Mouse (Mus musculus) G1E (cell line): Measurements from ENCODE around the gene Ap5b1. TPM values are rescaled to one million over a fixed set of nuclear protein-coding genes. Genes with fewer than 3 reads are reported as not detected.
A peak's percentile ranks its signal among the peaks of the same experiment; 100 is the strongest.

Experiments
- ATAC-seq: 2 replicates; pipeline ENCODE4 v1.8.0; 2016; ENCODE audit warnings: mild to moderate bottlenecking; ENCODE audit not compliant: insufficient number of reproducible peaks, poor library complexity, low FRiP score, severe bottlenecking; ENCODE audit errors: extremely low read depth
- DNase-seq: peaks from one replicate; pipeline ENCODE4 v3.0.0; 2012; ENCODE audit warnings: low spot score
- H3K27me3 ChIP-seq: 2 replicates; pipeline ENCODE4 v1.6.1; 2012; ENCODE audit warnings: mild to moderate bottlenecking, low read length, inconsistent platforms; ENCODE audit not compliant: insufficient read depth
- H3K36me3 ChIP-seq: replicated peaks from 2 replicates; pipeline ENCODE3; 2012; ENCODE audit warnings: mild to moderate bottlenecking, inconsistent platforms
- H3K4me1 ChIP-seq: 2 replicates; pipeline ENCODE4 v1.6.1; 2012; ENCODE audit warnings: low read depth, low read length, inconsistent platforms, mixed read lengths; ENCODE audit not compliant: insufficient read depth
- H3K4me3 ChIP-seq: 2 replicates; pipeline ENCODE4 v1.5.1; 2012; ENCODE audit warnings: low read depth, mild to moderate bottlenecking, inconsistent platforms, low read length, moderate library complexity, mixed read lengths
- H3K9me3 ChIP-seq: replicated peaks from 2 replicates; pipeline ENCODE4 v1.6.1; 2012; ENCODE audit warnings: inconsistent platforms
- CTCF ChIP-seq: IDR thresholded peaks from 2 replicates; pipeline ENCODE4 v1.5.1; 2012; ENCODE audit warnings: low read depth, low read length, inconsistent platforms, mixed read lengths
- GATA1 ChIP-seq: IDR thresholded peaks from 2 replicates; pipeline ENCODE4 v1.6.1; 2012; ENCODE audit warnings: borderline replicate concordance, low read length, inconsistent platforms, mixed read lengths
- GATA2 ChIP-seq: IDR thresholded peaks from 2 replicates; pipeline ENCODE4 v1.6.1; 2012; ENCODE audit warnings: low read depth, low read length, inconsistent platforms, borderline replicate concordance
- POLR2AphosphoS5 ChIP-seq: IDR thresholded peaks from 2 replicates; pipeline ENCODE4 v1.6.1; 2012; ENCODE audit warnings: low read depth, low read length, inconsistent platforms; ENCODE audit not compliant: insufficient replicate concordance
- TAL1 ChIP-seq: conservative IDR thresholded peaks from 2 replicates; pipeline ENCODE4 v1.6.1; 2012; ENCODE audit warnings: low read depth, low read length, inconsistent platforms, mixed read lengths
- polyA plus RNA-seq: library from polyadenylated mRNA; stranded (reverse); fragments of >175 nt; gene quantifications from 2 replicates; pipeline ENCODE4 v1.2.3, GENCODE M21; 2012
- total RNA-seq, 2 experiments: library from RNA; stranded (forward) in 1 of 2; stranded (reverse) in 1 of 2; fragments of 200-1000 nt in 1 of 2; fragments of >200 nt in 1 of 2; fragmentation: Nextera tagmentation in 1 of 2; gene quantifications; 2 replicates each; pipeline ENCODE4 v1.2.3; 2014 to 2017

Ap5b1 gene
- total and polyA plus RNA-seq, 3 experiments, result 6.5 to 16.4 (median 11.0) TPM

GRCm38 (mm10) chr19:5591888-5592287 is 24.1 kb downstream of the Ap5b1 start:
- DNase-seq, result no peak
- no peaks in the 10 kb centered on the region for H3K36me3 ChIP-seq
- no peak overlapping the region for H3K4me3 ChIP-seq
- peaks cover 3% of the 10 kb centered on the region; the same call in 1 of the 2 replicates for H3K9me3 ChIP-seq
- peaks cover 26% of the 10 kb centered on the region for H3K27me3 ChIP-seq
- no peak for ATAC-seq
- H3K4me1 ChIP-seq, result no peaks in the 10 kb centered on the region
- TF ChIP-seq CTCF, result no peak
- no peak for TF ChIP-seq TAL1
- no peak for TF ChIP-seq POLR2AphosphoS5
- TF ChIP-seq GATA1, result no peak
- no peak for TF ChIP-seq GATA2

- TF ChIP-seq GATA1 (no peak), GATA2 (no peak), CTCF (no peak), TAL1 (no peak), POLR2AphosphoS5 (no peak)
- Histone ChIP-seq H3K36me3 (peaks cover 23% of the 10 kb centered on the region), H3K4me3 (no peak overlapping the region), H3K4me1 (peaks cover 34% of the 10 kb centered on the region), H3K9me3 (peaks cover 3% of the 10 kb centered on the region; the same call in 1 of the 2 replicates), H3K27me3 (peaks cover 21% of the 10 kb centered on the region)
- DNase-seq, result no peak
- no peak for ATAC-seq
Measured at GRCm38 (mm10) chr19:5599224-5599623, 31.4 kb downstream of the Ap5b1 start.

- peak; percentile 82 for DNase-seq
- Histone ChIP-seq H3K4me1 (peaks cover 54% of the 10 kb centered on the region), H3K9me3 (peaks cover 3% of the 10 kb centered on the region; the same call in 1 of the 2 replicates), H3K27me3 (peaks cover 7% of the 10 kb centered on the region), H3K4me3 (peak within 1 kb of the TSS; percentile 93), H3K36me3 (peaks cover 50% of the 10 kb centered on the region)
- no peak for TF ChIP-seq GATA1
- no peak for TF ChIP-seq CTCF
- no peak for TF ChIP-seq TAL1
- TF ChIP-seq POLR2AphosphoS5, result no peak
- TF ChIP-seq GATA2, result no peak
- peak; percentile 64 for ATAC-seq
Measured at GRCm38 (mm10) chr19:5601752-5602541, 34.1 kb downstream of the Ap5b1 start, which contains the start of gene Rnaseh2c. TSS of gene Rnaseh2c (plus strand) at chr19:5601873.

- Histone ChIP-seq H3K4me3 (peak overlapping the region; percentile 9; the same call in 1 of the 2 replicates), H3K27me3 (no peaks in the 10 kb centered on the region), H3K4me1 (peaks cover 66% of the 10 kb centered on the region), H3K36me3 (peaks cover 67% of the 10 kb centered on the region), H3K9me3 (no peaks in the 10 kb centered on the region)
- ATAC-seq, result no peak
- no peak for DNase-seq
- TF ChIP-seq POLR2AphosphoS5 (no peak), GATA2 (no peak), GATA1 (no peak), CTCF (no peak), TAL1 (no peak)
Measured at GRCm38 (mm10) chr19:5603664-5604063, 35.8 kb downstream of the Ap5b1 start.

- H3K36me3 ChIP-seq, result peaks cover 75% of the 10 kb centered on the region
- TF ChIP-seq GATA2 (no peak), TAL1 (no peak), POLR2AphosphoS5 (no peak), GATA1 (no peak), CTCF (no peak)
- DNase-seq, result no peak
- no peak overlapping the region for H3K4me3 ChIP-seq
- H3K27me3 ChIP-seq, result no peaks in the 10 kb centered on the region
- no peak for ATAC-seq
- H3K9me3 ChIP-seq, result no peaks in the 10 kb centered on the region
- H3K4me1 ChIP-seq, result peaks cover 79% of the 10 kb centered on the region
Measured at GRCm38 (mm10) chr19:5605126-5605525, 37.3 kb downstream of the Ap5b1 start.

- no peak for DNase-seq
- H3K27me3 ChIP-seq, result no peaks in the 10 kb centered on the region
- no peak for TF ChIP-seq GATA2
- no peak for TF ChIP-seq CTCF
- TF ChIP-seq TAL1, result no peak
- H3K9me3 ChIP-seq, result no peaks in the 10 kb centered on the region
- no peak overlapping the region for H3K4me3 ChIP-seq
- peaks cover 84% of the 10 kb centered on the region for H3K4me1 ChIP-seq
- no peak for ATAC-seq
- H3K36me3 ChIP-seq, result peaks cover 75% of the 10 kb centered on the region
Measured at GRCm38 (mm10) chr19:5606196-5606595, 38.4 kb downstream of the Ap5b1 start.
